Mouse (Mus musculus) olfactory bulb, adult 2 months (tissue): ENCODE measurements at regions not wholly inside any gene's neighbourhood (a gene's known extent, or its start where the extent isn't known, plus 50 kb on each side); places are given as distances from the start of the nearest gene placed in this dataset.

Experiments
- CTCF ChIP-seq: fragments of 200-500 bp; IDR thresholded peaks from 2 replicates; pipeline ENCODE4 v1.5.1; 2012; ENCODE audit warnings: low read depth, mild to moderate bottlenecking, low read length, moderate library complexity; ENCODE audit not compliant: insufficient read depth
- POLR2A ChIP-seq: fragments of 200-500 bp; IDR thresholded peaks from 2 replicates; pipeline ENCODE4 v1.6.1; 2012; ENCODE audit warnings: mild to moderate bottlenecking, low read depth, low read length, moderate library complexity; ENCODE audit not compliant: insufficient read depth

DNA sequence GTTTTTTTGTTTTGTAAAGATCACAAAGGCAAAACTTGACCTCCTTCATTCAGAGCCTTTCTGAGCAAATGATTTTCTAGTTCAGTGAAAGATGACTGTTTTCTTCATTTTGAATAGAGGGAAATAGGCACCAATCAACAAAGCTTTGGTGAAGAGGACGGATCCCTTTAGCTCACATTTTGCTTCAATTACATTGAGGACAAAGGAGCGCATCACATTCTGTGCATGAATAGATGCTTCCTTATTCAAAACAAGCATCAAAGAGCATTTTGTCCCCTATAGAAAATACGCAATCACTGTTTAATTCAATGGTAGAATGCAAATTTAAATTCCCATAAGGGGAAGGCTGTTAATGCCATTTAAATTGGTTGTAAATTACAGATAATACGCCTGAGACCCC is 150.4 kb upstream of the Rai2 start:
- TF ChIP-seq CTCF (no peak), POLR2A (no peak)
